Mouse (Mus musculus): ENCODE measurements around the gene Ptpro.

- TF ChIP-seq CTCF (IDR thresholded peaks at IDR 0.05; ENCODE audit: borderline replicate concordance, insufficient read depth, low read length): no peak
- TF ChIP-seq POLR2A (IDR thresholded peaks at IDR 0.05; ENCODE audit: low read depth, low read length): no peak
Observed at GRCm38 (mm10) chr6:137211441-137211840, 40.7 kb upstream of the Ptpro start.

Data from embryonic fibroblast, embryonic 13.5 days (primary cell).